Mouse (Mus musculus): ENCODE measurements around the gene Bglap2.

GRCm38 (mm10) chr3:88363700-88364099 lies 14.8 kb downstream of the Bglap2 start:
- TF ChIP-seq GATA1 (IDR thresholded peaks at IDR 0.05; ENCODE audit: borderline replicate concordance, low read length) (no peak), FLI1 (IDR thresholded peaks at IDR 0.05; ENCODE audit: low read length) (no peak)
